Mouse (Mus musculus) midbrain, embryonic 16.5 days (tissue): ENCODE measurements around the gene Man1c1. TPM values are rescaled to one million over a fixed set of nuclear protein-coding genes. Genes with fewer than 3 reads are reported as not detected.

Experiments used
- ATAC-seq: fragments of 200-750 bp; cut with Nextera tagmentation; 2 replicates; pipeline ENCODE4 v1.8.0; 2017; ENCODE audit warnings: moderate TSS enrichment
- H3K27ac ChIP-seq: fragments of 300-500 bp; sonication (generic); 2 replicates; pipeline ENCODE4 v1.5.1; 2014; ENCODE audit warnings: mild to moderate bottlenecking, low read length, mixed read lengths
- H3K27me3 ChIP-seq: fragments of 300-500 bp; sonication (generic); 2 replicates; pipeline ENCODE4 v1.6.1; 2014; ENCODE audit warnings: low read depth, low read length, mixed read lengths; ENCODE audit not compliant: control insufficient read depth, insufficient read depth
- H3K36me3 ChIP-seq: fragments of 300-500 bp; sonication (generic); 2 replicates; pipeline ENCODE4 v1.6.1; 2014; ENCODE audit warnings: mild to moderate bottlenecking, low read length, moderate library complexity, mixed read lengths; ENCODE audit not compliant: control insufficient read depth, insufficient read depth
- H3K4me1 ChIP-seq: fragments of 300-500 bp; sonication (generic); 2 replicates; pipeline ENCODE4 v1.6.1; 2014; ENCODE audit warnings: mild to moderate bottlenecking, low read length, mixed read lengths; ENCODE audit not compliant: control insufficient read depth, insufficient read depth
- H3K4me2 ChIP-seq: fragments of 300-500 bp; sonication (generic); 2 replicates; pipeline ENCODE4 v1.6.1; 2014; ENCODE audit warnings: mild to moderate bottlenecking, low read length, mixed read lengths
- H3K4me3 ChIP-seq: fragments of 300-500 bp; sonication (generic); 2 replicates; pipeline ENCODE4 v1.5.1; 2014; ENCODE audit warnings: low read depth, mild to moderate bottlenecking, low read length, moderate library complexity, mixed read lengths
- H3K9ac ChIP-seq: fragments of 300-500 bp; sonication (generic); 2 replicates; pipeline ENCODE4 v1.6.1; 2014; ENCODE audit warnings: low read depth, low read length, mixed read lengths
- H3K9me3 ChIP-seq: fragments of 300-500 bp; sonication (generic); replicated peaks from 2 replicates; pipeline ENCODE4 v1.6.1; 2014; ENCODE audit warnings: mild to moderate bottlenecking, low read length, mixed read lengths; ENCODE audit not compliant: control insufficient read depth, poor library complexity, severe bottlenecking
- WGBS: fragments of 180-500 bp; shearing (Covaris S2); extraction: QIAGEN DNeasy Blood & Tissue Kit; methylation state at CpG from one replicate; pipeline ENCODE4 v1.1.7; 2014; 5-methylcytosine and 5-hydroxymethylcytosine counted together
- polyA plus RNA-seq: library from polyadenylated mRNA; unstranded; fragments of >200 nt; fragmentation: Nextera tagmentation; extraction: Ambion mirVana; gene quantifications from 2 replicates; pipeline ENCODE4 v1.2.1, GENCODE M21; 2015

Man1c1 gene
- polyA plus RNA-seq, 1 experiment from 2014 or later = 2.9 TPM

DNA sequence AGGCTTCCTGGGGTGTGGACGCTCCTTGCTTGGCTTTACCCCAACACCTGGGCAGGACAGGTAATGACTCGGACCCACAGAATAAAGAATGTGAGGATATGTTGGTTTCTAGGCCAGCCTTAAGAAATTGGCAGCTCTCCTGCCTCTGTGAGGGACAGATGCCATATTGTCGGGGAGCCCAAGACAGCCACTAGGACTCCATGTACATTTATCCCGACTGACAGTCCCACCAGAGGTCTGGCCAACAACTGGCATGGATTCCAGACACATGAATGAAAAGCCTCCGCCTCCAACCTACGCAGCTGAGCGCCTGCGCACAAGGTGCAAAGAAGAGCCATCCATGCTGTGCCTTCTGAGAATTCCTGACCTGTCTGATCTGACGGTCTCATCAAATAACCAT, 104.0 kb downstream of the Man1c1 start:
- WGBS = 77% methylated on average over 9 of the region's 9 CpGs
- H3K4me2 ChIP-seq = no peak overlapping the region
- H3K4me3 ChIP-seq = no peak overlapping the region
- no peaks in the 10 kb centered on the region for H3K9me3 ChIP-seq
- peaks cover 6% of the 10 kb centered on the region; the same call in 1 of the 2 replicates for H3K4me1 ChIP-seq
- no peak overlapping the region for H3K9ac ChIP-seq
- H3K27ac ChIP-seq = peak overlapping the region; percentile 33; the same call in 1 of the 2 replicates
- no peaks in the 10 kb centered on the region for H3K27me3 ChIP-seq
- no peaks in the 10 kb centered on the region for H3K36me3 ChIP-seq
- ATAC-seq = no peak

- ATAC-seq = no peak
- WGBS = 83% methylated on average over 10 of the region's 10 CpGs
- Histone ChIP-seq H3K27me3 (no peaks in the 10 kb centered on the region), H3K4me3 (no peak overlapping the region), H3K4me1 (peaks cover 6% of the 10 kb centered on the region; the same call in 1 of the 2 replicates), H3K36me3 (no peaks in the 10 kb centered on the region), H3K27ac (no peak overlapping the region), H3K9me3 (no peaks in the 10 kb centered on the region), H3K4me2 (no peak overlapping the region), H3K9ac (no peak overlapping the region)
These were observed 107.0 kb downstream of the Man1c1 start for GRCm38 (mm10) chr4:134596816-134597692.

DNA sequence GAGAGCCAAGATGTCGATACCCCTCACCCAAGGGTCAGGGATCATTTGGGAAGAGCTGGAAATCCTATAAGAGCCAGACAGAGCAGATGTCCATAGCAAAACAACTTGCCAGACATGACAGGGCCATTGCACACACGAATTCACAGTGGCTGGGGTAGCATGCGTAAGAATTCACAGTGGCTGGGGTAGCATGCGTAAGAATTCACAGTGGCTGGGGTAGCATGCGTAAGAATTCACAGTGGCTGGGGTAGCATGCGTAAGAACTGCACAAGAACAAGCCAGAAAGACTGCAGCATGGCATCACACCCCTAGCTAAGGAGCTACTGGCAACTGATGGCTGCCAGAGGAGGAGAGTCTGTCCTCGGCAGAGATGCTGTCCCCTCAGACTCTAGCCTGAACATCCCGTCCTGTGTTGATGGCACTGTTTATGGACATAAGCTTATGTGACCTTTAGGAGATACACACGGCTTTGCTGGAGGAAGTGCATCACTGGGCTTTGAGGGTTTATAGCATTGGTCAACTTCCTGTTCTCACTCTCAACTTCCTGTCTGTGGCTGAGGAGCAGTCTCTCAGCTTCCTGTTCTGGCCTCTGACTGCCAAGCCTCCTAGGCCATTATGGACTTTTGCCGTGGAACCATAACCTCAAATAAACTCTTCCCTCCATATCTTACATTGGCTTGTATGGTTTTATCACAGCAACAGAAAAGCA, 109.2 kb downstream of the Man1c1 start:
- Histone ChIP-seq H3K27me3 (no peaks in the 10 kb centered on the region), H3K4me1 (peaks cover 13% of the 10 kb centered on the region; the same call in 1 of the 2 replicates), H3K36me3 (no peaks in the 10 kb centered on the region), H3K9ac (no peak overlapping the region), H3K4me2 (no peak overlapping the region), H3K27ac (no peak overlapping the region), H3K9me3 (no peaks in the 10 kb centered on the region), H3K4me3 (no peak overlapping the region)
- 94% methylated on average over 10 of the region's 10 CpGs for WGBS
- ATAC-seq = no peak

DNA sequence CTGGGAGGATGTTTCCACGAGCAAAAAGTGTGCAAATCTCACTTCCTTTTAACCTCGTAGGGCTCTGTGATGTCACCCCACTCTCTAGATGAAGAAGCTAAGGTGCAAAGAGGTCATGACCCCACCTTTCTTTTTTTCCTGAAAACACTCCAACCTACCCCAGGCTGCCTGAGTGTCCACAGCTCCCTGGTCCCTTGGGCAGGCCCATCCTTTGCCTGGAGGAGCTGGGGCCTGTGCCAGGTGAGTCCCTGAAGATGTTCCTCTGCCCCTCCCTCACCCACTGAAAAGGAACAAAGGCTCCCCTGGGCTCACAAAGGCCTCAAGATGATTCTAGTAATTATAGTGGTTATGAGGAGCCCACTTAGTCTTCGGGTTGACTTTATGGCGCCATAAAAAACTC, 111.6 kb downstream of the Man1c1 start:
- no peak overlapping the region for H3K27ac ChIP-seq
- H3K4me3 ChIP-seq = no peak overlapping the region
- 73% methylated on average over 4 of the region's 4 CpGs for WGBS
- H3K4me1 ChIP-seq = peaks cover 10% of the 10 kb centered on the region; the same call in 1 of the 2 replicates
- H3K4me2 ChIP-seq = no peak overlapping the region
- no peaks in the 10 kb centered on the region for H3K27me3 ChIP-seq
- H3K9me3 ChIP-seq = no peaks in the 10 kb centered on the region
- no peaks in the 10 kb centered on the region for H3K36me3 ChIP-seq
- H3K9ac ChIP-seq = no peak overlapping the region
- no peak for ATAC-seq

DNA sequence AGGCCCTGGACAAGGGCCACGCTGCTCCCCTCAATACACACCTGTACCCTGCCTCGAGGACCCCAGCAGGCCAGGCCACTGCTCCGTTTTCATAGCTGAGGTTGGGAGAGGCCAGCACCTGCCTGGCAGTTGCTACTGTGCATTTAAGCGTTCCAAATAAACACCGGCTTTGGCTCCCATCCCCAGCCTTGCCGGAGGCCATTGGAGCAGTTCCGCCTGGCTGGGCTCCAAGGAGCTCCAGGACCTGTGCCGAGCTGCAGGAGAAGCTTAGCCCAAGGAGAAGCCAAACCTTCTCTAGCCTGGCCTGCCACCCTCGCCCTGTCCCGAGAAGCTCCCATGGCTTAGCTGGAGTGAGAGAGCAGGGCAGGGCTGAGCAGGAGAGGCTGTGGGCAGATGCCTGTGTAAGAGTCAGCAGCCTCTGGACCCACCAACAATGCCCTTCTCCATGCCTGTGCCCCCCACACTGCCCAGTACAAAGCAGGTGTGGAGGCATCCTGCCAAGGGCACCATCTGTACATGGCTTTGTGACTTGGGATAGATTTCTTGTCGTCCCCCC, 112.5 kb downstream of the Man1c1 start:
- peak overlapping the region; percentile 50 for H3K27ac ChIP-seq
- H3K4me1 ChIP-seq = peaks cover 10% of the 10 kb centered on the region; the same call in 1 of the 2 replicates
- no peak overlapping the region for H3K9ac ChIP-seq
- H3K27me3 ChIP-seq = no peaks in the 10 kb centered on the region
- no peak overlapping the region for H3K4me2 ChIP-seq
- 40% methylated on average over 11 of the region's 11 CpGs for WGBS
- ATAC-seq = peak; percentile 72
- no peaks in the 10 kb centered on the region for H3K36me3 ChIP-seq
- H3K9me3 ChIP-seq = no peaks in the 10 kb centered on the region
- H3K4me3 ChIP-seq = no peak overlapping the region

GRCm38 (mm10) chr4:134590227-134590926, 113.7 kb downstream of the Man1c1 start:
- peaks cover 10% of the 10 kb centered on the region; the same call in 1 of the 2 replicates for H3K4me1 ChIP-seq

DNA sequence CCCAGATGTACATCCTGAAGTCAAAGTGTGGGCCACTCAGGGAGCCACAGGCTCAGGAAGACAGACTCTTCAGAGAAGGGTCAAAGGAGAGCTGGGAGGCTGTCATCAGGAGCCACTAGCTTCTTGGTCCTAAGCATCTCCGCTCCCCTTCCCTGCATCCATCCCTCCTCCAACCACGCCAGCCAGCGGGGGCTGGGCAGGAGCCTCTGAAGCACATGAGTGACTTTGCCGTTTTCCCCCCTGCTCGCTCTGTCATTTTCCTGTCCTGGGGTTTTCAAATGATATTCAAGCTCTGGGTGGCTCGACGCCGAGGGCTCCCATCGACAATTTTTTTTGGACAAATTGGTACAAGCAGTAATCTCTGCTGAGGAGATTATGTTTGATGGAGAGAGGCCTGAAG, 114.3 kb downstream of the Man1c1 start:
- 45% methylated on average over 9 of the region's 9 CpGs for WGBS
- Histone ChIP-seq H3K4me2 (no peak overlapping the region), H3K4me1 (peaks cover 10% of the 10 kb centered on the region; the same call in 1 of the 2 replicates), H3K27me3 (no peaks in the 10 kb centered on the region), H3K36me3 (no peaks in the 10 kb centered on the region), H3K9ac (no peak overlapping the region), H3K4me3 (no peak overlapping the region), H3K9me3 (no peaks in the 10 kb centered on the region), H3K27ac (no peak overlapping the region)
- ATAC-seq = no peak

More at GRCm38 (mm10) chr4:134590227-134590926, 113.7 kb downstream of the Man1c1 start:
- Histone ChIP-seq H3K9ac (no peak overlapping the region), H3K4me3 (no peak overlapping the region), H3K36me3 (no peaks in the 10 kb centered on the region), H3K27me3 (no peaks in the 10 kb centered on the region), H3K4me2 (no peak overlapping the region), H3K9me3 (no peaks in the 10 kb centered on the region), H3K27ac (no peak overlapping the region)
- no peak for ATAC-seq
- WGBS = 75% methylated on average over 10 of the region's 10 CpGs

- no peak for ATAC-seq
- Histone ChIP-seq H3K4me1 (peaks cover 10% of the 10 kb centered on the region; the same call in 1 of the 2 replicates), H3K9ac (no peak overlapping the region), H3K4me3 (no peak overlapping the region), H3K27ac (no peak overlapping the region), H3K9me3 (no peaks in the 10 kb centered on the region), H3K4me2 (no peak overlapping the region), H3K36me3 (no peaks in the 10 kb centered on the region), H3K27me3 (no peaks in the 10 kb centered on the region)
- WGBS = 90% methylated on average over 5 of the region's 5 CpGs
These were observed 115.1 kb downstream of the Man1c1 start for GRCm38 (mm10) chr4:134588951-134589350.
